Mouse (Mus musculus) thymus, adult 18-20 months (tissue): ENCODE data around the gene Pgm5.

Experiments
- DNase-seq, 2 experiments: peaks; one replicate each; pipeline ENCODE4 v3.0.0; 2022; ENCODE audit warnings: mixed read lengths in 2 of 2

Pgm5 gene

GRCm38 (mm10) chr19:24865436-24865835 is 3.8 kb upstream of the Pgm5 start:
- DNase-seq, result no peak

- no peak for DNase-seq
Measured at GRCm38 (mm10) chr19:24861276-24861611, 411 bp downstream of the Pgm5 start.

GRCm38 (mm10) chr19:24851456-24852315 is 10.0 kb downstream of the Pgm5 start:
- no peak for DNase-seq

- no peak for DNase-seq
Measured at GRCm38 (mm10) chr19:24848844-24849243, 12.8 kb downstream of the Pgm5 start.

GRCm38 (mm10) chr19:24848345-24848744 is 13.3 kb downstream of the Pgm5 start:
- DNase-seq, result no peak

GRCm38 (mm10) chr19:24845007-24845546 is 16.6 kb downstream of the Pgm5 start:
- DNase-seq, result no peak

- DNase-seq, result no peak
Measured at GRCm38 (mm10) chr19:24842080-24842479, 19.6 kb downstream of the Pgm5 start.

- no peak for DNase-seq
Measured at GRCm38 (mm10) chr19:24824517-24824916, 37.1 kb downstream of the Pgm5 start.

GRCm38 (mm10) chr19:24815661-24816221 is 45.9 kb downstream of the Pgm5 start:
- DNase-seq, result no peak

- DNase-seq, result no peak
Measured at GRCm38 (mm10) chr19:24812861-24813293, 48.8 kb downstream of the Pgm5 start.

- DNase-seq, result no peak
Measured at GRCm38 (mm10) chr19:24812106-24812810, 49.4 kb downstream of the Pgm5 start.

- DNase-seq, result no peak
Measured at GRCm38 (mm10) chr19:24811451-24811850, 50.2 kb downstream of the Pgm5 start.

- no peak for DNase-seq
Measured at GRCm38 (mm10) chr19:24806013-24806412, 55.6 kb downstream of the Pgm5 start.

- no peak for DNase-seq
Measured at GRCm38 (mm10) chr19:24797606-24798005, 64.0 kb downstream of the Pgm5 start.

GRCm38 (mm10) chr19:24794350-24794749 is 67.3 kb downstream of the Pgm5 start:
- no peak for DNase-seq

- no peak for DNase-seq
Measured at GRCm38 (mm10) chr19:24793545-24794139, 68.0 kb downstream of the Pgm5 start.

GRCm38 (mm10) chr19:24792876-24793275 is 68.8 kb downstream of the Pgm5 start:
- no peak for DNase-seq

GRCm38 (mm10) chr19:24785898-24786297 is 75.8 kb downstream of the Pgm5 start:
- DNase-seq, result no peak

- no peak for DNase-seq
Measured at GRCm38 (mm10) chr19:24785056-24785675, 76.5 kb downstream of the Pgm5 start.

- DNase-seq, result no peak
Measured at GRCm38 (mm10) chr19:24783736-24784135, 77.9 kb downstream of the Pgm5 start.

- no peak for DNase-seq
Measured at GRCm38 (mm10) chr19:24779996-24780395, 81.7 kb downstream of the Pgm5 start.

- no peak for DNase-seq
Measured at GRCm38 (mm10) chr19:24770345-24770744, 91.3 kb downstream of the Pgm5 start.

GRCm38 (mm10) chr19:24767401-24767800 is 94.3 kb downstream of the Pgm5 start:
- DNase-seq, result no peak
